Mouse (Mus musculus) liver, embryonic 14.5 days (tissue): ENCODE measurements around the gene Lima1. TPM values are rescaled to one million over a fixed set of nuclear protein-coding genes. Genes with fewer than 3 reads are reported as not detected.
"Not testable (repeated sequence)": the region's sequence is repeated elsewhere in the genome, so short reads cannot be mapped to it uniquely, and the experiment has no call there.

ENCODE experiments used
- ATAC-seq: fragments of 200-750 bp; cut with Nextera tagmentation; 2 replicates; pipeline ENCODE4 v1.8.0; 2017; ENCODE audit warnings: moderate number of reproducible peaks, mild to moderate bottlenecking, moderate library complexity; ENCODE audit not compliant: insufficient read depth
- DNase-seq, 3 experiments: peaks; one replicate each; pipeline ENCODE4 v3.0.0-alpha.2; 2012 to 2013; ENCODE audit warnings: low read depth in 3 of 3, low spot score in 3 of 3
- H3K27ac ChIP-seq: fragments of 300-500 bp; sonication (generic); 2 replicates; pipeline ENCODE4 v1.5.1; 2014; ENCODE audit warnings: moderate library complexity, mild to moderate bottlenecking, control low read depth, inconsistent platforms
- H3K27me3 ChIP-seq: fragments of 300-500 bp; sonication (generic); 2 replicates; pipeline ENCODE4 v1.6.1; 2014; ENCODE audit warnings: mild to moderate bottlenecking, low read length, moderate library complexity; ENCODE audit not compliant: control insufficient read depth, insufficient read depth
- H3K36me3 ChIP-seq: fragments of 300-500 bp; sonication (generic); replicated peaks from 2 replicates; pipeline ENCODE4 v1.6.1; 2014; ENCODE audit warnings: low read depth; ENCODE audit not compliant: control insufficient read depth, insufficient read depth
- H3K4me1 ChIP-seq, 2 experiments: fragments of 200-500 bp in 1 of 2; fragments of 300-500 bp in 1 of 2; sonication (generic) in 1 of 2; replicated peaks; 2 replicates each; pipeline ENCODE4 v1.6.1; 2012 to 2014; ENCODE audit warnings: antibody characterized with exemption in 1 of 2, inconsistent platforms in 1 of 2, low read length in 1 of 2; ENCODE audit not compliant: control insufficient read depth in 2 of 2, insufficient read depth in 2 of 2
- H3K4me2 ChIP-seq: fragments of 300-500 bp; sonication (generic); 2 replicates; pipeline ENCODE4 v1.6.1; 2014; ENCODE audit warnings: low read depth, mild to moderate bottlenecking, control low read depth, moderate library complexity
- H3K4me3 ChIP-seq, 2 experiments: fragments of 200-500 bp in 1 of 2; fragments of 300-500 bp in 1 of 2; sonication (generic) in 1 of 2; 2 replicates each; pipeline ENCODE4 v1.5.1; 2012 to 2014; ENCODE audit warnings: low read depth in 2 of 2, low read length in 2 of 2, mild to moderate bottlenecking in 2 of 2, control low read depth in 1 of 2, inconsistent platforms in 1 of 2, moderate library complexity in 1 of 2; ENCODE audit not compliant: insufficient read depth in 1 of 2
- H3K9ac ChIP-seq: fragments of 300-500 bp; sonication (generic); replicated peaks from 2 replicates; pipeline ENCODE4 v1.6.1; 2014; ENCODE audit warnings: mild to moderate bottlenecking, control low read depth, moderate library complexity
- H3K9me3 ChIP-seq: fragments of 300-500 bp; sonication (generic); 2 replicates; pipeline ENCODE4 v1.6.1; 2016; ENCODE audit warnings: low read length, mixed read lengths; ENCODE audit not compliant: control insufficient read depth
- CTCF ChIP-seq: IDR thresholded peaks from 2 replicates; pipeline ENCODE4 v1.5.1; 2016; ENCODE audit warnings: antibody characterized with exemption, low read depth, control low read depth
- EP300 ChIP-seq: IDR thresholded peaks from 2 replicates; pipeline ENCODE4 v1.6.1; 2016; ENCODE audit warnings: antibody characterized with exemption, low read depth
- WGBS: fragments of 180-500 bp; shearing (Covaris S2); extraction: QIAGEN DNeasy Blood & Tissue Kit; methylation state at CpG from one replicate; pipeline ENCODE4 v1.1.7; 2014; ENCODE audit not compliant: insufficient replicate concordance; 5-methylcytosine and 5-hydroxymethylcytosine counted together
- polyA plus RNA-seq, 2 experiments: library from polyadenylated mRNA; depleted of rRNA in 1 of 2; stranded (reverse) in 1 of 2; unstranded in 1 of 2; fragments of >200 nt; fragmentation: Nextera tagmentation in 1 of 2; extraction: Ambion mirVana in 1 of 2; gene quantifications; 2 replicates each; pipeline versions ENCODE4 v1.2.1 to v1.2.3; 2012 to 2014

The Lima1 gene
- polyA plus RNA-seq, 2 experiments = 5.1 to 6.2 TPM

DNA sequence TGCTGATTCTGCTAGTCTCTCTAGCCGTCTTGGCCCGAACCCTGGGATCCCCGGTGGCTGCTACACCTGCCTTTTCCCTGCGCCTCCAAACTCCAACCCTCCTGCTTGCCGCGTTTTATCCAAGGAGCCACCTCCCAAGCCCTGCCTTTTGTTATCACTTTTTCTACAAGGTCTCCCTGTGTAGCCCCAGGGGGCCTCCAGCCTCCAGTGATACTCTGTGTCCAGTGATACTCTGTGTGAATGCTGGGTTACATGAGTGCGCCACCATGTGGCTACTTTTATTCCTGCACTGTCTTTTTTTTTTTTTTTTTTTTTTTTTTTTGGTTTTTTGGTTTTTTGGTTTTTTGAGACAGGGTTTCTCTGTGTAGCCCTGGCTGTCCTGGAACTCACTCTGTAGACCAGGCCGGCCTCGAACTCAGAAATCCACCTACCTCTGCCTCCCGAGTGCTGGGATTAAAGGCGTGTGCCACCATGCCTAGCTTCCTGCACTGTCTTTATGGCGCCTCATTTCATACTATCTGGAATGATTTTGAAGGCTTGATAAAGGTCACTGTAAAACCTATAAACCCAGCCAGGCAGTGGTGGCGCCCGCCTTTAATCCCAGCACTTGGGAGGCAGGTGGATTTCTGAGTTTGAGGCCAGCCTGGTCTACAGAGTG, 34.2 kb upstream of the Lima1 start:
- DNase-seq, H3K4me1 ChIP-seq, H3K4me2 ChIP-seq, H3K4me3 ChIP-seq, ATAC-seq, H3K36me3 ChIP-seq, H3K27ac ChIP-seq, H3K9ac ChIP-seq, H3K27me3 ChIP-seq, H3K9me3 ChIP-seq: not testable (repeated sequence)
- WGBS = 36% methylated on average over 14 of the region's 14 CpGs
- TF ChIP-seq CTCF = peak; percentile 64

DNA sequence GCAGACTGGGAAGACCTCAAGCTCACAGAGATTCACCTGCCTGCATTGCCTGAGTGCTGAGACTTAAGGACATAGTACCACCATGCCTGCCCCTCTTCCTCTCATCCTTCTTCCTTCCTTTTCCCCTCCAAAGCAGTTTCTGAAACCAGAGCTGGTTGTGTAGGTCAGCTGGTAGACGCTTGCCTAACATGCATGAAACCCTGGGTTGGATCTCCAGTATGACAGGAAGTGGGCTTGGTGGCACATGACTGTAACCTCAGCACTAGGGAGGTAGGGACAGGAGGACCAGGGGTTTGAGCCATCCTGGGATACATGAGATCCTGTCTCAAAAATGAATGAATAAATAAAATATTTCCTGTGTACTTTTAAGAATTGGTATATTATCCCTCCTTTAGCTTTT, 32.3 kb upstream of the Lima1 start:
- Histone ChIP-seq H3K27ac (no peak overlapping the region), H3K9me3 (no peaks in the 10 kb centered on the region), H3K27me3 (no peaks in the 10 kb centered on the region), H3K4me1 (0 out of 4 replicates have a peak, but pooled peaks cover 0 to 4% of the 10 kb centered on the region in 2 experiments), H3K4me2 (no peak overlapping the region), H3K9ac (no peak overlapping the region), H3K36me3 (no peaks in the 10 kb centered on the region), H3K4me3 (no peak overlapping the region)
- DNase-seq (no peak), ATAC-seq (no peak)
- WGBS = 11% methylated on average over 1 of the region's 1 CpGs
- TF ChIP-seq CTCF = no peak
- no peak for TF ChIP-seq EP300

DNA sequence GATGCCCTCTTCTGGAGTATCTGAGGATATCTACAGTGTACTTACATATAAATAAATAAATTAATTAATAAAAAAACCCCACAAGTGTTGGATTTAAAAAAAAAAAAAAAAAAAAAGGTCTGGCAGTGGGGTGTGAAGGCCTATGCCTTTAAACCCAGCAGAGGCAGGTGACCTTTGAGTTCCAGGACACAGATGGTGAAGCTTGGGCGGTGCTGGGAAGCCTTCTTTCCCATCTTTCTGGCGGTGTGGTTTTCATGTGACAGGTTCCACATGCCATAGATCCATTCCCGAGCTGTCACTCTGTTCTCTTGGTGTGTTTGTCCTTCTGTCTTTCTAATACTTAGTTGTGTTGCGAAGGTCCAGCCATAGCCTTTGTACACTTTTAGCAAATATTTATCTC, 31.8 kb upstream of the Lima1 start:
- no peaks in the 10 kb centered on the region for H3K27me3 ChIP-seq
- no peak overlapping the region for H3K4me2 ChIP-seq
- WGBS = 53% methylated on average over 4 of the region's 4 CpGs
- no peaks in the 10 kb centered on the region for H3K9me3 ChIP-seq
- no peak overlapping the region for H3K27ac ChIP-seq
- ATAC-seq (no peak), DNase-seq (no peak)
- H3K4me1 ChIP-seq = 0 out of 4 replicates have a peak, but pooled peaks cover 0 to 4% of the 10 kb centered on the region in 2 experiments
- TF ChIP-seq CTCF = no peak
- no peak for TF ChIP-seq EP300
- no peak overlapping the region for H3K4me3 ChIP-seq
- no peak overlapping the region for H3K9ac ChIP-seq
- H3K36me3 ChIP-seq = no peaks in the 10 kb centered on the region

DNA sequence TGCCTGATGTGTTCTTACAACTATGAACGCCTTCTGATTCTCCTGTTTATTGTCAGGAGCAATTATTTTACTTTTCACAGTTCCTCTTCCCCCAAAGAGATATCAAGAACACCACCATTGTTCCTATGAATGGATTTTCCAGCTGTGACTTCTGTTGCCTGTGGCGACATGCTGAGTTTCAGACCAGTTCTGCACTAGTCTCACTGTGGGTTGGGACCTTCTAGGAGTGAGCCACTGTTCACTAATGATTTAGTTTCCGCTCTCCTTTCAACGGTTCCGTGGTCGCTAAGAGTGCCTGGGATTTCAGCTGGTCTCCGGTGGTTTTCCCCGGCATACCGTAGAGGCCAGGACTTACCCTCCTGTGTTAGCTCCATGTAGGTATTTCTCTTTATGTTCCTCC, 29.6 kb upstream of the Lima1 start:
- no peak overlapping the region for H3K4me2 ChIP-seq
- H3K9ac ChIP-seq = no peak overlapping the region
- 0 out of 4 replicates have a peak, but pooled peaks cover 0 to 2% of the 10 kb centered on the region in 2 experiments for H3K4me1 ChIP-seq
- no peaks in the 10 kb centered on the region for H3K36me3 ChIP-seq
- DNase-seq (no peak), ATAC-seq (no peak)
- H3K4me3 ChIP-seq = no peak overlapping the region
- H3K9me3 ChIP-seq = no peaks in the 10 kb centered on the region
- TF ChIP-seq CTCF (no peak), EP300 (no peak)
- 72% methylated on average over 9 of the region's 9 CpGs for WGBS
- no peak overlapping the region for H3K27ac ChIP-seq
- no peaks in the 10 kb centered on the region for H3K27me3 ChIP-seq

DNA sequence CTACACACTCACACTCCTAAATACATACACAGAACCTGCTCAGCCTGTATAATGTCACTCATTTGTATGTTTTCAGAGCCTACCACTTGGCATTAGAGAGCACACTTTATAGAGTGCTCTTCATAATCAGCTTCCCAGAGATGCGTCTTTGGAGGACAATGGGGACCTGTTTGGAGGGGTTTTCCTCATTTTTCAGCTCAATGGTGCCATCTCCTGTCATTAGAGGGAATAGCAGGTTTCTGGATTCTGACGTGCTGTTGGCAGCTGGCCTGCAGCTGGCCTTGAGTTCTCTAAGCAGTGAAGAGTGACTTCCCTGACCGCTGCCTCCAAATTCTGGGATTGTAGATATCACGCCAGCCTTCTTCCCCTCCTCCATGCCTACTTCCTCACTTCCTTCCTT, 29.1 kb upstream of the Lima1 start:
- Histone ChIP-seq H3K27ac (no peak overlapping the region), H3K9ac (no peak overlapping the region), H3K4me2 (no peak overlapping the region), H3K27me3 (no peaks in the 10 kb centered on the region), H3K4me1 (0 out of 4 replicates have a peak, but pooled peaks cover 0 to 2% of the 10 kb centered on the region in 2 experiments), H3K9me3 (no peaks in the 10 kb centered on the region), H3K4me3 (no peak overlapping the region), H3K36me3 (no peaks in the 10 kb centered on the region)
- peak; percentile 34 to 44 (median 40) for DNase-seq
- TF ChIP-seq CTCF (peak; percentile 68), EP300 (no peak)
- ATAC-seq = no peak
- 12% methylated on average over 4 of the region's 4 CpGs for WGBS
